Mouse (Mus musculus) mature B cell (primary cell): ENCODE results near the gene Pik3ip1.

Experiments used
- in situ Hi-C: fragments of 300-500 bp; cut with MboI; formaldehyde crosslinking; loops from 2 replicates; pipeline ENCODE4 v1.14.3; 2019

Gene Pik3ip1

DNA sequence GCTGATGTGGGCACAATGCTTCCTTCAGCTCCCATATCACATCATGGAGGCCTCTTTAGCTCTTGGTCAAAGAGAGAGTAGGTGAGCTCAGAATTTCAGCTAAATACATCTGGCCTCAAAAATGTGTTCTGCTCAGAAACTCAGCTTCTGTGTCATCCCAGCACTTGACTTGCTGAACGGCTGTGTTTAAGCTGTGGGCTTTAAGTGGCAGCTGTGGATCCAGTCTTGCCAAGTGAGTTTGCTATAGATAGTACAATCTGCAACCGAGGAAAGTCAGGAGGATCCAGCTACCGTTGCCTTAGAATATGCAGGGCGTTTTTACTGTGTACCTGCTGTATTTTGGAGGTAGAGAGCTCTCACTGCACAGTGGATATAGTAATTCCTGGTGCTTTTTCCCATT is 27.8 kb upstream of the Pik3ip1 start:
- in situ Hi-C loops: no loop called here

DNA sequence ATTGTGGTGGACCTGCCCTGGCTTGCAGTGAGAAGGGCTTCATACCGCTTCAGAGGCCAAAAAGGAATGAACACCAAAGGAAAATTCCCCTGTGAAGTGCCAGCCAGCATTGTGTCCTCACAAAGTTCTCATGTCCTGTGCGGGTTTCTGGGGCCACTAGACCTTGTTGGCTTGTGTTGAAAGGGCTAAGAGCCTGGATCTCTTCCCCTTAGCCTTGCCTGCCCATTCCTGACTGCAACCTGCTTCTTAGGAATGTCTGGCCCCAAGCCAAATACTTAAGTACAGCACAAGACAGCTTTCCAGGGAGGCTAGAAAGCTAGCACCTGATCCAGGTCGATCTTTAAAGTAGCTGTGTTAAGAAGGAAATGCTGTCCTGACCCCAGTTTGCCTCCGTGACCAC is 27.4 kb upstream of the Pik3ip1 start:
- in situ Hi-C loops: no loop called here

DNA sequence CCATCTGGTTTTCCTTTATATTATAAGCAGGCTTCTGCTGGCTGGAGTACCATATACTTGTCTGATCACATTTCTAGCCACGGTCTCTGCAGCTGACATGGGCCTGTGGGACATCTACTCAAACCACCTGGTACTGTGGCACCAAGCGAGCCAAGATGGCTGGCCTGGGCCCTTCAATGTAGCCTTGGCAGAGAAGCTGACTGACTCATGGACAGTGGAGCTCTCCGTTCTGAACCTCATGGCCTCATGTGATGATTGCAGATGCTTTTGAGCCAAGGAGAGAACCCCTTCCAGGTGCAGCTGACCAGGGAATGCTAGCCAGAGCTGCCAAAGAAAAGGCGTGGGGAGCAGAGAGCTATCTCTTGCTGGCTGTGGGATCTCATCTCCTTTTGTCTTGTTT is 24.4 kb upstream of the Pik3ip1 start:
- in situ Hi-C loops: no loop called here

DNA sequence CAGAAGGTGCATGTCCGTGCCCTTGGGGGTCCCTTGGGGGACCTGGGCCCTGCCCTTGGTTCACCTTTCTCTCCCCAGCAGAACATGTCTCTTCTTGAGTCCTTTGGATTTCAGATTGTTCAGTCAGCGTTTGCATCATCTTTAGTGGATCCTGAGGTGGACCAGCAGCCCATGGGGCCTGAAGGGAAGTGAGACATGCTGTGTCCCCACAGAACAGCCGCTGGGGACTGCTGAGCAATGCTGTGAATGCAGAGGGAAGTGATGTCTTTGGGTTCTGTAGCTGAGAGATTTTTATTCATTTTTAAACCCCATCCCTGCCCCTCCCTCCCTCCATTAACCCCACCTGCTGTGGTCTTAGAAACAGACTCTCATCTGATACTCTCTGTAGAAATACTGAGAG is 22.3 kb upstream of the Pik3ip1 start:
- in situ Hi-C loops: no loop called here

DNA sequence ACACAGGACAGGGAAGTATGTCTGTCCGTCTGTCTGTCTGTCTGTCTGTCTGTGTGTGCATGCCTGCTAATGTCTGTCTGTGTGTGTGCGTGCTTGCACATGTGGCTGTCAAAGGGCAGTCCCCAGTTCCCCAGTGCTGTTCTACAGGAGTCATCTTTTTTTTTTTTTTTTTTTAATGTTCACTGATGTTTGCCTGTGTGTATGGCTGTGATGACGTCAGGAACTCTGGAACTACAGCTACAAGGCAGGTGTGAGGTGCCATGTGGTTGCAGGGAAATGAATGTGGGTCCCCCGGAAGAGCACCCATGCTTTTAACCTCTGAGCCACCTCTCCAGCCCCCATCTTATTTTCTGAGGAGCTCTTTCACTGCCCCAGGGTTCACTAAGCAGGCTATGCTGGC is 20.3 kb upstream of the Pik3ip1 start:
- in situ Hi-C loops: no loop called here

DNA sequence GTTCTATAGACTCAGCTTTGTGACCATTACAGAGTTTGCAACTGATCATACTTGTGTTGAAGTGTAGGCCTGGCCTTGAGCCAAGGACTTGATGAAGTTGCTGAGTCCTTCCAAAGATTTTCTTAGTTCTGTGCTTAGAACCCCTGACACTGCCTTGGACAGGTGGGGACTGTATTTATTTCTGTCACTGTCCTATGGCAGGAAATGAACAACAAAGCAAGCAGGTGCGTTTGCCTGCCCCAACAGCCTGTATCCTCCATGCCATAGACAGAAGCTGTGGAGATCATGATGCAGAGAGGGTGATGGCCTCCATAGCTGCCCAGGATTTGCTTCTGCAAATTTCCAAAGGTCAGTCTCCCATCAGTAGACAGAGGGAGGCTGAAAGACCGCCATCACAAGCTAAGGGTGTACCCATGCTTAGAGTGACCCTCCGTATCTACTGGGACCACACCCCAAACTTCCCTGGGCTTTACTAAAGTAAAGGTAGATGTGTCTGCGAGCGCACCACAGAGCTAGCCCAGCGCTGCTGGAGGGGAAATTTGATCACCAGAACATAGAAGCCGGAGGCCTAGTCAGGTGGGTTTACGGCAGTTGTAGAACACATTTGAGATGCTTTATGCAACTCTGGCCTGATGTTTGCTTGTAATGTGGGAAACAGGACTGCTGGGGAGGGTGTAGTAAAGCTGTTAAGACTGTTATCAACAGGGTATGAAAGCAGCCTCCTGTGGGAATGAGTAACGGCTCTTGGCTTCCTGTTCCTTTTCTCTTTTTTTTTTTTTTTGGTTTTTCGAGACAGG is 19.2 kb upstream of the Pik3ip1 start:
- in situ Hi-C loops: no loop called here

DNA sequence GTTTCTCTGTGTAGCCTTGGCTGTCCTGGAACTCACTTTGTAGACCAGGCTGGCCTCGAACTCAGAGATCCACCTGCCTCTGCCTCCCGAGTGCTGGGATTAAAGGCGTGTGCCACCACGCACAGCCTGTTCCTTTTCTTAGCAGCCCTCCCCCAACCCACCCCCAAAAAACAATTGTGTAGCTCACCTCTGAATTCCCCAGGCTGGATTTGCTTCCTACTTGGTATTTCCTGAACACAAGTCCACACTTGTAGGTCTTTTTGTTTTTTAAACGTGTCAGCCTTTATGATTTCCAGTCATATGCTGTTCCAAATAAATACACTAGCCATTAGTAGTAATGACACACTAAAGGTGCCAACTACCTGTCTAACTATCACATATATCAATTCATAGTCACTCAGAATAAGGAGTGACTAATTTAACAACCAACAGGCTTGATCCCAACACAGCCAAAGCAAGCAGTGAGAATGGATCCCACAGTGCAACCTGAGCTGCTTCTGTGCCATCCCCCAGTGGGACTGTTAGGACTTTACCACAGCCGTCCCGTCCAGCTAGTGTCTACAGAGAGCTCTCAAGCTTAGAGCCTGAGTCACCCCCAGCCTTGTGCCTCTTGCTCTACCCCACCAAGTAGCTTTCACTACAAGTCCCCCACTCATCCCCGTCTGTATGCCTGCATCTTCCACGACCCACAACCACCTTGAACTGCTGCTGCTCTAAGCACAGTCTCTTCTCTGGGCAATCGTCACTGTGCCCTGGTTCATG is 18.4 kb upstream of the Pik3ip1 start:
- in situ Hi-C loops: no loop called here

DNA sequence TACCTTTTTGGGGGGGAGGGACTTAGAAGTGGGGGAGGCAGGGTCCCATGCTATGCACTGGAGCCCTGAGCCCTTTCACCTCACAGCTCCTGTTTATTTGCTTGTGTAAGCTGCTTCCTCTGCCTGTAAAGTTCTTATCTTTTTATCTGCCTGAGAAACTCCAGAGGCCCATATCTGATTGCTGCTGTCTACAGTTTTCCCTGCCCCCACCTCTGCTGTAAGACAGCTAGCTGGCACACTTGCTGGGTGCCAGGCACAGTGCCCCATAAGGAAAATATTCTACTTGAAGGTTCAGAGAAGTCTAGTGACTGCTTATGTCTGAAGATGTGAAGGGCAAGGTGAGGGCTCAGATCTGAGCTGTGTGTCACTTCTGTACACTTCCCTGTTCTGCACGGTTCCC is 16.9 kb upstream of the Pik3ip1 start:
- in situ Hi-C loops: no loop called here

DNA sequence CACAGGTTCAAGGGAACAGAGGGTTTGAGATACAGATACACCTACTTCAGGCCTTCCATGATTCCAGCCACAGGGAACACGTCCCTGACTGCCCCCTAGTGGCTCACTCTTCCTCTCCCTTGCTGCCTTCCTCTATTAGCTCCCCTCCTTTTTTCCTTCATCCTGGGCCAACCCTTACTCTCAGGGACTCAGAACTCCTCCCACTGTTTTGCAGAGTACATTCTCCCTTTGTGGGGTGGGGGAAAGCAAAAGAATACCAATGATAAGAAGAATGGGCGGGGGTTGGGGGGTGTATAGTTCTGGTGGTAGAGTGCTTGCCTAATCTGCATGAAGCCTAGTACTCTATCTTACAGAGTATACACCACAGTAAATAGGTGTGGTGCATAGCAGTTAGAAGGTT is 16.1 kb upstream of the Pik3ip1 start:
- in situ Hi-C loops: no loop called here

DNA sequence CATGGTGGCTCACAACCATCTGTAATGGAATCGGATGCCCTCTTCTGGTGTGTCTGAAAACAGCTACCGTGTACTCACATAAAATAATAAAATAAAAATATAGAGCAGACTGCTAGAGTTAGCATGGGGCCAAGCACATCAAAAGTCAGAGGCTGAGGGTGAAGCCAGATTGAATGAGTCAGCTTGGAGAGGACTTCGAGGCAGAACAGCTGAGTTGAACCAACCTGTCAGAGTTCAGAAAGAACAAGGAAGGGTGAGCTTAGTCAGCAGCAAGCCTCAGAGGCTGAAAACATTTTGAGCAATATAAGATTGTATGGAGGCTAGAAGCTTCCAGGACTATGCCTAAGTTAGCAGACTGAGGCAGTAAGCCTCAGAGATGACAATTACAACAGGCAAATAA is 11.9 kb upstream of the Pik3ip1 start:
- in situ Hi-C loops: no loop called here

DNA sequence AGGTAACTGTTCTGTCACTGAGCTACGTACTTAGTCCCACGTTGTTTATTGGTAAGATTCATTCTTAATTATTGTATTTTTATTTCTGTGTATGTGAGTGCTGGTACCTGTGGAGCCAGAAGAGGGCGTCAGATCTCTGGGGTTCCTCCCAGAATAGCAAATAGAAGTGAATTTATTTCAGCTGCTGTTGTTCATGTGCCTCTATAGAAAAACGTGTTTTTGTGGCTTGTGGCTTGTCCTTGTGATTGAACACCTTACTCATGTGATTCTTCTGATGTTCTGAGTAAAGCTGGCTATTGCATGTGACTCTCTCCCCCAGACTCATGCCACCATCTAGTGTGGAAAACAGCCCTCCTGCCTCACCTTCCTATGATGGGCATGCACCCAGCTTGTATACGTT is 1.9 kb upstream of the Pik3ip1 start:
- in situ Hi-C loops: no loop called here

DNA sequence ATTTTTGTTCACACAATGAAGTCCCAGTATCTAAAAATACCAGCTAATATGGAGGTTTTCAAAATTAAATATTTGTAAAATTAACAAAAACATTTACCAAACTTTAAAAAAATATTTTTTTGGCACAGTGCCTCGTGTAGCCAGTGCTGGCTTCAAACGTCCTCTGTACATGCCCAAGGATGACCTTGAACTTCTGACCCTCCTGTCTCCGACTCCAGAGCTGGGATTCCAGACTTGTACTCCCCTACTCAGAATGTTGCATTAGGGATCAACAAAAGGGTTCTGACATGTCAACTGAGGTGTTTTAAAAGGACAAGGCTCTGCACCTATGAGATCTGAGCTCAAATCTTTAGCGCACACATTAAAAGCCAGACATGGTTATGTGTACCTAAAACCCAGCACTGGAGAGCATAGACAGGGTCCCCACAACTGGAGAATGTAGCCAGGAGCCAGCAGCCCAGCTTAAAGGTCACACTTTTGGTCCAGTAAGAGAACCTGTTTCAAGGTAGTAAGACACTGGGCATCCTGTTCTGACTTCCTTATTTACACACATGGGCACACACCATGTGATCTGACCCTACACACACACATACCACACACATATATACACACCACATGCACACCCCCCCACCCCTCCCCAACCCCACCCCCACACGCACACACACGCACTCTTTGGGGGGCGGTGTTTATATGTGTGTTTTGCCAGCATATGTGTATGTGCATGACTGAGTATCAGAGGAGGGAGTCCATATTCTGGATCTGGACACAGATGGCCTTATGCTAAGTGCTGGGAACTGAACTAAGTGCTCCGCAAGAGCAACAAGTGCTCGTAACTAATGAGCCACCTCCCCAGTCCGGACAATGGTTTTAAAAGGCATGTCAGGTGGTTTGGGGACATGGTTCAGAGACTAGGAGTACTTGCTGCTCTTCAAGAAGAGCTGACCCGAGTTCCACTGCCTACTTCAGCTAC is 1.1 kb upstream of the Pik3ip1 start:
- in situ Hi-C loops: no loop called here

DNA sequence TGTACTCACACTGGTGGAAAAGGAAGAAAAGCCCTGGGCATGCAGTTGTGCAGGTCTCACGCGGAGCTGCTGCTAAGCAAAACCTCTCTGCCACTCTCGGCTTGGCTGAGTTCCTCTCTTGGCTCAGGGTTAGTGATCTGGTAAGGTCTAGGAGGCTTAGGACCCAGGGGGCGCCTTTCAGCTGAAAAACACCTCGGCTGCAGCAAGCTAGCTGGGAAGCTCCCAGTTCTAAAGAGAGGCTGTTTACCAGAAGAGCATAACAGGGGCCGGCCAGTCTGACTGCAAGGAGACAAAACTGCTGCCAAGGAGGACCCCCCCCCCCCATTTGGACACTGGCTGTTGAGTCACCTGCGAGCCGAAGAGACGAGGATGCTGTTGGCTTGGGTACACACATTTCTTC is 365 bp downstream of the Pik3ip1 start:
- in situ Hi-C loops: loop anchor here (5.0 kb wide), 1 partner anchor 38 kb away; no protein-coding TSS in a partner anchor

DNA sequence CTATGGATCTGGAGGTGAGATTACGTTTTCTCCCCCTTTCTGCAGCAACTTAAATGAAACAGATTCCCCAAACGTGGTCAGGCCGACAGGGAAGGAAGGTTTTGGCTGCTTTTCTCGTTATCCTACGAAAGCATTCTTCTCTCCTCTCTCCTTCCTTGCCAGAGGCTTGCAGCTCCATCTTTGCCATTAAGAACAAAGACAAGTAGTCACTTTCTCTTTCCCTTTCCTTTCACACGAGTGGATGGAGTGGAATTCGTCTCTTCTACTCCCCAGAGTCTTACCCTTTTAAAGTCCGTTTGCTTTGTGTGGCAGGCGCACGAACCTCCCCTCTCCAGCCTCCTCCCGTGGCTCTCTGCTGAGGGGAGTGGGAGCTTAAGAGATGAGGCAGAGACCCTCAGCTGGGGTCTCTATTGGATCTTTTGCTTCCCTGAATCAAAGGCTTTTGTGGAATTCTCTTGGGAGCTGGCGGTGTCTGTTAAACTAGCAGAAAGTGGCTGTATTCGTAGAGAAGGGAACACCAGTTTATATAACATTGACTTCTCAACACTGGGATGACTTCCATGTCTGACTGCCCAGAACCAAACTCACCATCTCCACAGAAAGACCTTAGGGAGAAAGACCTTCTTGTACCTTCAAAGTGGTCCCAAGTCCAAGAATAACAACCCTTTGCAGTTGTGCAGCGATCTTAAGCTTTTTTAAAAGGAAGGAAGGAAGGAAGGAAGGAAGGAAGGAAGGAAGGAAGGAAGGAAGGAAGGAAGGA is 970 bp downstream of the Pik3ip1 start:
- in situ Hi-C loops: loop anchor here (5.0 kb wide), 1 partner anchor 39 kb away; no protein-coding TSS in a partner anchor

DNA sequence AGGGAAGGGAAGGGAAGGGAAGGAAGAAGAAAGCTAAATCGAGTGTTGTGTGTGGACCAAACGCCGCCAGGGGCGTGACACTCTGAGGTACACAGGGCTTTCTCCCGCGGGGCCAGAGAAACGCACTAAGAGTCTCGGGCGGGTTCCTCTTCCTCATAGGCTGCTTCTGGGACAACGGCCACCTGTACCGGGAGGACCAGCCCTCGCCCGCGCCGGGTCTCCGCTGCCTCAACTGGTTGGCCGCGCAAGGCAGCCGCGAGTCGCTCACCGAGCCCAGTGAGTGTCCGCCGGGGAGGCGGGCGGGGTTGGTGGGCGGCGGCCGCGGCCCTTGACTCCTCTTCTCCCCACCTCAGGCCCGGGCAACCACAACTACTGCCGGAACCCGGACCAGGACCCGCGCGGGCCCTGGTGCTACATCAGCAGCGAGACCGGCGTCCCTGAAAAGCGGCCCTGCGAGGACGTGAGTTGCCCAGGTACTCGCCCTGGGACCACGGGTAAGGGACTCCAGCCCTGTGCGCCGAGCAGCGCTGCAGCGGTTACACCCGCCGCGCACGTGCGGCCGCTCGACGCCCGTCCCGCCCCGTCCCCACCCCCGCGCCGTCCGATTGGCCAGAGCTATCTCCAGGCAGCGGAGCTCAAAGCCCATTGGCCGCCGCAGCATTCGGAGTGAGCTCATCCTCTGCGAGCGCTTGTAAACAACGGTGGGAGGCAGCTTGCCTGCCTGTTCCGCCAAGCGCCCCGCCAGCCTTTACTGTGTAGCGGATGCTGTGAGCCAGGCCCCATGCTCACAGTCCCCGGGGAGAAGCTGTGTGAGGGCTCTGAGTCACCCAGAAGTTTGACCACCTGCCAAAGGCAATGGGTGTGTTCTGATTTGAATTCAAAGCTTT is 1.8 kb downstream of the Pik3ip1 start:
- in situ Hi-C loops: loop anchor here (5.0 kb wide), 1 partner anchor 40 kb away; no protein-coding TSS in a partner anchor

DNA sequence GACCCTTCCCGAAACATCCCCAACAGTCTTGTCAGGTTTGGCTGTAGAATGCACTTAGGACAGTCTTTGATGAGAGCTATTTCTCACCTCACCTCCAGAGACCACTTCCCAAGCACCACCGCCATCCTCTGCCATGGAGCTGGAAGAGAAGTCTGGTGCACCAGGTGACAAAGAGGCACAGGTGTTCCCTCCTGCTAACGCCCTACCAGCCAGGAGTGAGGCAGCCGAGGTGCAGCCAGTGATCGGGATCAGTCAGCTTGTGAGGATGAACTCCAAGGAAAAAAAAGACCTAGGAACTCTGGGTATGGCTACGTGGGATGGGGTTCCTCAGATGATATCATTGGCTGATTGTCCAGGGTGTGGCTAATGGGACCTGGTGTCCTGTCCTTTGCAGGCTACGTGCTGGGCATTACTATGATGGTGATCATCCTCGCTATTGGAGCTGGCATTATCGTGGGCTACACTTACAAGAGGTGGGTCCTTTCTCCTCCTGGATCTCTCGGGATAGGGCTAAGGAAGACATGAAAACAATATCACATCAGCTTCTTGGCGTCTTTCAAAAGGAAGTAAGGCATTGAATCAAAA is 3.0 kb downstream of the Pik3ip1 start:
- in situ Hi-C loops: loop anchor here (5.0 kb wide), 1 partner anchor 41 kb away; no protein-coding TSS in a partner anchor

DNA sequence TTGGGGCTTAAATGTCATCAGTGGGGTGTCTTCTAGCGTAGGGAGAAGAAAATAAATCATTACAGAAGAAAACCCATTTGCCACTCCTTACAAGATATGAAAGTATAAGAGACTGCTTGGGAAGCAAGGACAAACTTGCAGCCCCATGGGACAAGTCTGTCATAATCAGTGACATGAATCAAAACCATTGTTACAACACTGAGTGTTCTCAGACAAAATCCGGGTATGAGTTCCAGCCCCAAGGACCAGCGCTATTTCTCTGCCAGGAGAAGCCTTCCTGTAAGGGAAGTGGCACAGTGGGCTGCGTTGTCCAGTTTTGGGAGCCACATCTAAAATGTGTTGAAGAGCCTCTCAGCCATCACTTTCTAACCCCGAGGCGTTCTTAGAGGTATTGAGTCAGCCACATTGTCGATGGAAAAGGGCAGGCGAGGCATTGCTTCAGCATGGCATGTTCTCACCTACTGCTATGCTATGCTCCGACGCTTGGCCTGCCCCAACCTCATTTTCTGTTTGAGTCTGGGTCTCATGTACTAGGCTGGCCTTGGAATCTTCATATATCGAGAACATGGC is 4.0 kb downstream of the Pik3ip1 start:
- in situ Hi-C loops: loop anchor here (5.0 kb wide), 1 partner anchor 42 kb away; no protein-coding TSS in a partner anchor

DNA sequence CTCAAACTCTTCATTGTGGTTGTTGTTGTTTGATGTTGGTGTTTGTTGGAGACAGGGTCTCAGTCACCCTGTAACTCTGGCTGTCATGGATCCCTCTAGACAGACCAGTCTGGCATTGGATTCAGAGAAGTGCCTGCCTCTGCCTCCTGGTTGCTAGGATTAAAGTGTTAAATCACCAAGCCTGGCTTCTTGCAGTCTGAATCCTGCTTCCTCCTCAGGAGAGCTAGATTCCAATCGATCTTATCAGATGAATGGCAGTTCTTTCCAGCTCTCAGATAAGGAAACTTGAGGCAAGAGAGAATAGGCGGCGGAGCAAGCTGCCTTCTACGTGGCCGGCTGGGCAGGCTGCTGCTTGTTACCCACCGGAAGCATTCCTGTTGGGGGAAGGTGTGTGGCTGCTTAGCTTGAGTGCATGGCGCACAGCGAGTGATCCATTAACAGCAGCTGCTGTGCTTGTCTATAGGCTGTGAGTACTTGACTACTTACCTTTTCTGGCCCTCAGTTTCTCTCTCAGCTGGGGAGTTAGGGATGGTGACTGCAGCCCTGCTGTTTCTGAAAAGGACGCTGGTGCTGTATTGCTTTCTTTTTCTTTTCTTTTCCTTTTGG is 4.6 kb downstream of the Pik3ip1 start:
- in situ Hi-C loops: loop anchor here (5.0 kb wide), 1 partner anchor 43 kb away; no protein-coding TSS in a partner anchor
